ENCODE assay signal across 10 mouse cellular contexts in the genomic region with DNA sequence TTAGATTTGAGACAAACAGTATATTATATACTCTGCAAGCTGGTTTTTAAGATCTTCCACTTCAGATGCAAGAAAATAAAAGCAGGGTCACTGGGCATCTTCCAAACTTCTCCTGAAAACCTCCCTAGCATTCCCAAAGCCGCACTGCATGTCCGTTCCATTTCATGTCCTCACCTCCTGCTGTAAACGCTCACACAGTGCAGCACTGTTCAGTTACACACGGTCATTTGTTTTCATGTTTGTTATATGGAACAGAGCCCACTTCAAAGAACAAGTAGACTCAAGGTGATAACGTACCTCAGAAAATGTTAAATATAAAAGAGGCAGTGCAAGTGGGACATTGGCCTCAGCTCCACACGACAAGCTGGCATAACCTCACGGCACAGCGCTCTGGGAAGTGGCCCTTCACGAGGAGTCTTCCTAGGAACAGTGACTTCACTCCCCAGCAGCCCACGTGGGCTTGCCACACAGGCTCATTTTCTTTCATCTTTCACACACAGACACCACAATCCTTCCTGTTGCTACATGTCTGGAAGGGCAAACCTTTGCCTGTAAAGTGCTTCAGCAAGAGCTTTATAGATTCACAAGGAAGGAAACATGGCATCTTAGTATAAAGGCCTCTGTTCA. TPM values are rescaled to one million over a fixed set of nuclear protein-coding genes. Genes with fewer than 3 reads are reported as not detected.
A peak's percentile ranks its signal among the peaks of the same experiment; 100 is the strongest.
DNase-seq lines count a peak whose midpoint lies in the region; ATAC-seq and TF ChIP-seq lines count a peak whose summit lies in the region.
"Had no signal": no experiment of that assay in that cellular context is flagged by ENCODE, and none has a peak within 500 bp of the region (broad histone marks: within the 10 kb centered on the region; RNA-seq: fewer than 3 reads in every experiment).

No protein-coding gene starts in this region.

- 0 out of 2 replicates have a peak, but pooled peaks cover 3% of the 10 kb centered on the region for H3K4me1 ChIP-seq in lung, postnatal 0 days (ENCODE audit: insufficient read depth, low read depth, low read length)
- peaks cover 7% of the 10 kb centered on the region for H3K4me1 ChIP-seq in thymus, adult 2 months (replicated peaks; ENCODE audit: control insufficient read depth, insufficient read depth, low read length)

- no peaks in the 10 kb centered on the region for H3K27me3 ChIP-seq in lung, postnatal 0 days (replicated peaks; ENCODE audit: insufficient read depth, low read length)
- H3K27me3 ChIP-seq in thymus, adult 2 months (ENCODE audit: control insufficient read depth, insufficient read depth, low read length) = no peaks in the 10 kb centered on the region

- TF ChIP-seq EP300 in lung, postnatal 0 days (IDR thresholded peaks at IDR 0.05) = no peak

- H3K27ac ChIP-seq in lung, postnatal 0 days (ENCODE audit: low read length) = no peak overlapping the region
- no peak overlapping the region for H3K27ac ChIP-seq in thymus, adult 2 months (ENCODE audit: control insufficient read depth, insufficient read depth, low read length)
- H3K27ac ChIP-seq: liver, embryonic 14.5 days had no signal

- no peak for TF ChIP-seq CTCF in lung, postnatal 0 days (IDR thresholded peaks at IDR 0.05)
- no peak for TF ChIP-seq CTCF in thymus, adult 2 months (IDR thresholded peaks at IDR 0.05; ENCODE audit: borderline replicate concordance, control insufficient read depth, extremely low read depth, insufficient read depth, low read length, poor library complexity)

- no peak overlapping the region for H3K4me2 ChIP-seq in lung, postnatal 0 days (replicated peaks; ENCODE audit: low read depth, low read length)

- intact Hi-C loops in heart, postnatal 25 days (cut with DNase I) = no loop called here

- H3K36me3 ChIP-seq in lung, postnatal 0 days (ENCODE audit: insufficient read depth, low read length) = no peaks in the 10 kb centered on the region
- H3K36me3 ChIP-seq in thymus, adult 2 months (ENCODE audit: control insufficient read depth, insufficient read depth, low read length) = 0 out of 2 replicates have a peak, but pooled peaks cover 1% of the 10 kb centered on the region

- H3K9me3 ChIP-seq in lung, postnatal 0 days (ENCODE audit: low read length) = no peaks in the 10 kb centered on the region

- no peak for TF ChIP-seq POLR2A in thymus, adult 2 months (IDR thresholded peaks at IDR 0.05; ENCODE audit: control insufficient read depth, extremely low read depth, insufficient read depth, low read length, poor library complexity)

- ATAC-seq in lung, postnatal 0 days = peak; percentile 72

- DNase-seq in heart, adult 11 months = peak; percentile 74
- DNase-seq in heart, postnatal 25 days (ENCODE audit: low spot score) = no peak
- DNase-seq in lung, postnatal 0 days (ENCODE audit: low spot score) = peak; percentile 50
- no peak for DNase-seq in lung, postnatal 10 days
- DNase-seq in induced T-regulatory cell, adult 2 months (ENCODE audit: low read depth) = peak; percentile 15
- peak; percentile 22 for DNase-seq in thymus, adult 2 months
- DNase-seq in layer of hippocampus, adult 9-10 months (ENCODE audit: low spot score) = no peak
- DNase-seq in urinary bladder, postnatal 4 days (ENCODE audit: low spot score in 2 of 2) = no peak
- DNase-seq: kidney, postnatal 14 days had no signal

- no peak overlapping the region for H3K4me3 ChIP-seq in lung, postnatal 0 days (ENCODE audit: low read depth, low read length)
- H3K4me3 ChIP-seq in thymus, adult 2 months (ENCODE audit: control insufficient read depth, insufficient read depth, low read length) = no peak overlapping the region

- H3K9ac ChIP-seq in lung, postnatal 0 days (replicated peaks; ENCODE audit: low read depth) = no peak overlapping the region
- H3K9ac ChIP-seq: liver, embryonic 14.5 days had no signal

- 39% methylated on average over 10 of the region's 10 CpGs for WGBS in lung, postnatal 0 days
- 24% methylated on average over 10 of the region's 10 CpGs for WGBS in thymus, adult 2 months

RNA-seq across cellular contexts. Expression of a gene that starts 8.3 kb away (rescaled TPM):
- total RNA-seq in heart, postnatal 25 days (2021) = 10 to 100 TPM; 48.1 to 51.9 TPM
- polyA plus RNA-seq in lung, postnatal 0 days (2015; fragmentation: Nextera tagmentation; extraction: Ambion mirVana) = 15.3 and 16.4 TPM in 2 replicates
- 17.7 and 18.2 TPM in 2 replicates for polyA plus RNA-seq in thymus, adult 2 months (2012; rRNA removed)

RNA-seq across cellular contexts. Expression of a gene that starts 36.4 kb away (rescaled TPM):
- total RNA-seq in heart, postnatal 25 days (2021) = 10 to 100 TPM in 1 of 2 experiments, 1 to 10 TPM in 1; 9.2 to 10.6 TPM
- polyA plus RNA-seq in lung, postnatal 0 days (2015; fragmentation: Nextera tagmentation; extraction: Ambion mirVana) = 36.1 and 37.8 TPM in 2 replicates
- polyA plus RNA-seq in thymus, adult 2 months (2012; rRNA removed) = 38.2 and 47.2 TPM in 2 replicates

Comparison
In these comparisons a context has a peak if more than half of its experiments do, and no peak if none do; other contexts are left out.
1. DNase-seq: peak in heart, adult 11 months (single experiment), lung, postnatal 0 days (single experiment), induced T-regulatory cell, adult 2 months (single experiment) and thymus, adult 2 months (single experiment); none in heart, postnatal 25 days (single experiment), lung, postnatal 10 days (single experiment), layer of hippocampus, adult 9-10 months (single experiment) and urinary bladder, postnatal 4 days (0 of 2).